Mouse (Mus musculus): ENCODE measurements at regions not wholly inside any gene's neighbourhood (a gene's known extent, or its start where the extent isn't known, plus 50 kb on each side); places are given as distances from the start of the nearest gene placed in this dataset.
A peak's percentile ranks its signal among the peaks of the same experiment; 100 is the strongest.

DNA sequence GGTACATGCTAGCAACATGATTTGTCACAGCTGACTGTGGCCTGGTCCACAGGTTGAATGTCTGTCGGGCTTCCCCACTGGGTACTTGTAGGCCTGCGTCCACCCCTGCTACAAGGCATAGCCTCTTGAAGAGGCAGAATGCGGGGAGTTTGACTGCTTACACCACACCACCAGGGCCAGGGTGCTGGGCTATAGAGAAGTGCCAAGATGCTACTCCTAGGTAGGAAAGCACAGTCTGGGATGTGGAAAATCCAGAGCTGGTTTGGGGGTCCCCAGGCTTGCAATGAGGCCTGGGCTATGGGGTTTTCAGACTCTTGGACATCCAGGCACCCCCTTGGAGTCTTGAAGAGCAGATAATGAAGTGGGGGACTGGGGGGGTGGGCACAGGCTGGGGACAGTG, 176.5 kb upstream of the Ercc4 start:
- no peak for ATAC-seq (ENCODE audit: low FRiP score, low TSS enrichment)
- no peaks in the 10 kb centered on the region for H3K9me3 ChIP-seq (ENCODE audit: control insufficient read depth, low read length)
- H3K4me2 ChIP-seq (replicated peaks; ENCODE audit: low read depth) = no peak overlapping the region
- 87% methylated on average over 3 of the region's 3 CpGs for WGBS
- no peak overlapping the region for H3K4me3 ChIP-seq (ENCODE audit: low read depth, low read length)
- no peak overlapping the region for H3K9ac ChIP-seq (ENCODE audit: low read length)
- no peak overlapping the region for H3K27ac ChIP-seq (replicated peaks)
- no peaks in the 10 kb centered on the region for H3K36me3 ChIP-seq (ENCODE audit: control insufficient read depth, insufficient read depth, low read length)
- TF ChIP-seq EP300 (optimal IDR thresholded peaks at IDR 0.05) (no peak), CTCF (IDR thresholded peaks at IDR 0.05; ENCODE audit: low read depth) (no peak)
- DNase-seq (ENCODE audit: low spot score) = no peak
- no peaks in the 10 kb centered on the region for H3K4me1 ChIP-seq (replicated peaks; ENCODE audit: control insufficient read depth, insufficient read depth)
- H3K27me3 ChIP-seq (ENCODE audit: control insufficient read depth, insufficient read depth, low read length) = no peaks in the 10 kb centered on the region

DNA sequence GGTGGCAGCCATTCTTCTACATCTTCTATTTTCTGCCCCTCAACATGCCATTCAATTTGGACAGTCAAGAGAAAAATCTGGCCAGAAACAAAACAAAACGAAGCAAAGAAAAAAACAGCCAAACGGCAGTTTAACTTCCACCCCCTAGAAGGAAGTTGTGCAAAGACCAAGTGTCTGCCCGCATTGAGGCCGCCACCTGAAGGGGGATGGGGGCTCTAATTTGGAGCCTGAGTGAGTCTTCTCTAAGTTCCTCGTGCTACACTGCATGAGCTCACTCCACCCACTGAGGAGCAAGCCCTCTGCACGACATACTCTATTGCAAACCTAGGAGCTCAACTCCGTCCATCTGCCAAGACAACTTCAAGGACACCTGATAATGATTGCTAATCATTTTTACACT, 174.9 kb upstream of the Ercc4 start:
- no peak overlapping the region for H3K9ac ChIP-seq (ENCODE audit: low read length)
- no peak overlapping the region for H3K4me2 ChIP-seq (replicated peaks; ENCODE audit: low read depth)
- no peaks in the 10 kb centered on the region for H3K36me3 ChIP-seq (ENCODE audit: control insufficient read depth, insufficient read depth, low read length)
- TF ChIP-seq EP300 (optimal IDR thresholded peaks at IDR 0.05) (no peak), CTCF (IDR thresholded peaks at IDR 0.05; ENCODE audit: low read depth) (no peak)
- H3K9me3 ChIP-seq (ENCODE audit: control insufficient read depth, low read length) = no peaks in the 10 kb centered on the region
- no peaks in the 10 kb centered on the region for H3K4me1 ChIP-seq (replicated peaks; ENCODE audit: control insufficient read depth, insufficient read depth)
- H3K27me3 ChIP-seq (ENCODE audit: control insufficient read depth, insufficient read depth, low read length) = no peaks in the 10 kb centered on the region
- no peak overlapping the region for H3K4me3 ChIP-seq (ENCODE audit: low read depth, low read length)
- DNase-seq (ENCODE audit: low spot score) (no peak), ATAC-seq (ENCODE audit: low FRiP score, low TSS enrichment) (no peak)
- no peak overlapping the region for H3K27ac ChIP-seq (replicated peaks)
- WGBS = 75% methylated on average over 7 of the region's 7 CpGs

GRCm38 (mm10) chr16:12935266-12935665, 174.2 kb upstream of the Ercc4 start:
- H3K27ac ChIP-seq (replicated peaks) = no peak overlapping the region
- H3K4me3 ChIP-seq (ENCODE audit: low read depth, low read length) = no peak overlapping the region
- no peaks in the 10 kb centered on the region for H3K27me3 ChIP-seq (ENCODE audit: control insufficient read depth, insufficient read depth, low read length)
- ATAC-seq (ENCODE audit: low FRiP score, low TSS enrichment) (no peak), DNase-seq (ENCODE audit: low spot score) (no peak)
- no peaks in the 10 kb centered on the region for H3K9me3 ChIP-seq (ENCODE audit: control insufficient read depth, low read length)
- WGBS = 65% methylated on average over 2 of the region's 2 CpGs
- no peak overlapping the region for H3K9ac ChIP-seq (ENCODE audit: low read length)
- no peak for TF ChIP-seq CTCF (IDR thresholded peaks at IDR 0.05; ENCODE audit: low read depth)
- no peaks in the 10 kb centered on the region for H3K36me3 ChIP-seq (ENCODE audit: control insufficient read depth, insufficient read depth, low read length)
- no peaks in the 10 kb centered on the region for H3K4me1 ChIP-seq (replicated peaks; ENCODE audit: control insufficient read depth, insufficient read depth)
- H3K4me2 ChIP-seq (replicated peaks; ENCODE audit: low read depth) = no peak overlapping the region

DNA sequence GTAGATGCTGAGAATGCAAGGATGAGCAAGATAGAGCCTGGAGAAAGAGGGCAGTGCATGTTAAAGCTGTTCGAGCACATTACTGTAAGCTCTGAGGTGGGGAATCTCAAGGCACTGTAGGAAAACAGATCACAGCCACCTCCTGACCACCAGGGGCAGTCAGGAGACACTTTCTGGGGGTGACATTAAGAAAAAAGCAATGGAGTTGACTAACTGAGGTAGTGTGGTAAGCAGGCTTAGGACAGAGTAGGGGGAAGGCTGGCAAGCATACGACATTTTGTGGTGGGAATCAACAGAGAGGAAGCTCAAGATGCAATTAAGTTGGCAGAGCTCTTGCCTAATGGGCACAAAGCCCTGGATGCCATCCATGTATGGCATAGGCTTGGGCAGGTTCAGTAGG, 172.9 kb upstream of the Ercc4 start:
- no peak overlapping the region for H3K4me3 ChIP-seq (ENCODE audit: low read depth, low read length)
- H3K4me2 ChIP-seq (replicated peaks; ENCODE audit: low read depth) = no peak overlapping the region
- no peak overlapping the region for H3K9ac ChIP-seq (ENCODE audit: low read length)
- ATAC-seq (ENCODE audit: low FRiP score, low TSS enrichment) (no peak), DNase-seq (ENCODE audit: low spot score) (no peak)
- whole genome bisulfite sequencing = 80% methylated on average over 2 of the region's 2 CpGs
- no peaks in the 10 kb centered on the region for H3K27me3 ChIP-seq (ENCODE audit: control insufficient read depth, insufficient read depth, low read length)
- H3K4me1 ChIP-seq (replicated peaks; ENCODE audit: control insufficient read depth, insufficient read depth) = no peaks in the 10 kb centered on the region
- no peaks in the 10 kb centered on the region for H3K9me3 ChIP-seq (ENCODE audit: control insufficient read depth, low read length)
- H3K27ac ChIP-seq (replicated peaks) = no peak overlapping the region
- no peaks in the 10 kb centered on the region for H3K36me3 ChIP-seq (ENCODE audit: control insufficient read depth, insufficient read depth, low read length)
- TF ChIP-seq CTCF (IDR thresholded peaks at IDR 0.05; ENCODE audit: low read depth) (peak; percentile 50), EP300 (optimal IDR thresholded peaks at IDR 0.05) (no peak)

DNA sequence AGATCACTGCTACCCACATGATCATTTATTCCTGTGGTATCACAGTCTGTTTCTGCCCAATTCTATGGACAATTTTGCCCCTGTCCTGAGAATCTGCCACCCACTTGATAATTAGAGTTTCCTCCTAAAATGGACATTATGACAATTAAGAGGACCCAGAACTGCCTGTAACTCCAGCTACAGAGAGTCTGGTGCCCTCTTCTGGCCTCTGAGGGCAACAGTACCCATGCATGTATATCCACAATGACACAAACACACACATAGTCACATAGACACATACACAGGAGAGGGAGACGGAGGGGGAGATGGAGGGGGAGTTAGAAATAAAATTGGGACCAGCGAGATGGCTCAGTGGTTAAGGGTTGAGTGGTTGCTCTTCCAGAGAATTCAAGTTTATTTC, 170.9 kb upstream of the Ercc4 start:
- no peak overlapping the region for H3K4me2 ChIP-seq (replicated peaks; ENCODE audit: low read depth)
- H3K27me3 ChIP-seq (ENCODE audit: control insufficient read depth, insufficient read depth, low read length) = no peaks in the 10 kb centered on the region
- H3K9ac ChIP-seq (ENCODE audit: low read length) = no peak overlapping the region
- H3K27ac ChIP-seq (replicated peaks) = no peak overlapping the region
- H3K36me3 ChIP-seq (ENCODE audit: control insufficient read depth, insufficient read depth, low read length) = no peaks in the 10 kb centered on the region
- WGBS = 81% methylated on average over 2 of the region's 2 CpGs
- no peak for TF ChIP-seq EP300 (optimal IDR thresholded peaks at IDR 0.05)
- TF ChIP-seq CTCF (IDR thresholded peaks at IDR 0.05; ENCODE audit: low read depth) = peak; percentile 41
- H3K4me1 ChIP-seq (replicated peaks; ENCODE audit: control insufficient read depth, insufficient read depth) = no peaks in the 10 kb centered on the region
- H3K4me3 ChIP-seq (ENCODE audit: low read depth, low read length) = no peak overlapping the region
- DNase-seq (ENCODE audit: low spot score) (no peak), ATAC-seq (ENCODE audit: low FRiP score, low TSS enrichment) (no peak)
- no peaks in the 10 kb centered on the region for H3K9me3 ChIP-seq (ENCODE audit: control insufficient read depth, low read length)

- no peaks in the 10 kb centered on the region for H3K4me1 ChIP-seq (replicated peaks; ENCODE audit: control insufficient read depth, insufficient read depth)
- no peak overlapping the region for H3K27ac ChIP-seq (replicated peaks)
- H3K4me3 ChIP-seq (ENCODE audit: low read depth, low read length) = no peak overlapping the region
- H3K27me3 ChIP-seq (ENCODE audit: control insufficient read depth, insufficient read depth, low read length) = no peaks in the 10 kb centered on the region
- ATAC-seq (ENCODE audit: low FRiP score, low TSS enrichment) (no peak), DNase-seq (ENCODE audit: low spot score) (no peak)
- TF ChIP-seq CTCF (IDR thresholded peaks at IDR 0.05; ENCODE audit: low read depth) (no peak), EP300 (optimal IDR thresholded peaks at IDR 0.05) (no peak)
- no peak overlapping the region for H3K9ac ChIP-seq (ENCODE audit: low read length)
- H3K4me2 ChIP-seq (replicated peaks; ENCODE audit: low read depth) = no peak overlapping the region
- no peaks in the 10 kb centered on the region for H3K9me3 ChIP-seq (ENCODE audit: control insufficient read depth, low read length)
- no peaks in the 10 kb centered on the region for H3K36me3 ChIP-seq (ENCODE audit: control insufficient read depth, insufficient read depth, low read length)
- 73% methylated on average over 5 of the region's 5 CpGs for WGBS
These were observed 158.3 kb upstream of the Ercc4 start for GRCm38 (mm10) chr16:12951176-12951575.
